Mouse (Mus musculus) urinary bladder, postnatal 25 days (tissue): ENCODE measurements at regions not wholly inside any gene's neighbourhood (a gene's known extent, or its start where the extent isn't known, plus 50 kb on each side); places are given as distances from the start of the nearest gene placed in this dataset.

Source experiments
- DNase-seq: peaks from one replicate; pipeline ENCODE4 v3.0.0; 2022; ENCODE audit warnings: low spot score

GRCm38 (mm10) chr11:109088488-109089252 lies 55.5 kb downstream of the E030025P04Rik start:
- DNase-seq, result no peak

DNA sequence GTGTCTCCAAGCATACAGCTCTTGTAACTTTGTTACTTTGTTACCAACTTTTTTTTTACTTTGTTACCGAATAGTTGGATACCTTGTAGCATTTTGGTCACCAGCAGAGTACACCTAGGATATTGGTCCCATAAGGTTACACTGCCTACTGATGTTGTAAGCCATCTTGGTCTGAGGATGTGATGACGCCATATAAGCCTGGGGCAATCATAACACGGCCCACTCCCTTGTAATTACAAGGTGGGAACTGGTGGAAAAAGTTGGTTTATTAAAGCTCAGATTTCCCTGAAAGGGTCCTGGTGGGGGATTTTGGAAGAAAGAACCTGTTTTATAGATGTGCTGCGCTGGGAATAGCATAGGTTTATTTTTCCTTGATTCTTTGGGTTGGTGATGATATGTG lies 62.2 kb downstream of the E030025P04Rik start:
- DNase-seq, result no peak

DNA sequence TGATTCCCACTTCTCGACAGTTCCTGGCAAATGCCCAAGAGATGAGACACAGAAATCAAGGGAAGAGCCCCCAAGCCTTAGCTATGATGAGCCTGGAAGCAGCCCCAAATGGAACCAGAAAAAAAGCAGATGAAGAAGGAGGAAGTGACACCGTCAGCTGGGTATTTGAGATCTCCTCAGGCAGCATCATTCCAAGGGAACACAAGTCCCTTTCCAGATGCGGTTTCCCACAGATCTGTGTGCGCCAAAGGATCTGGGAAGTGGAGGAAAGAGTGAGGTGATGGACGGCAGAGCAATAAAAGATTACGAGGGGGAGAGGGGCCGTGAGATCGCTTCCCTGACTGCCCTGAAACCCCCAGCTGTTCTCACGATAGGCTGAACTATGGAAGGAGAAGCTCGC lies 62.7 kb downstream of the E030025P04Rik start:
- DNase-seq, result no peak

DNA sequence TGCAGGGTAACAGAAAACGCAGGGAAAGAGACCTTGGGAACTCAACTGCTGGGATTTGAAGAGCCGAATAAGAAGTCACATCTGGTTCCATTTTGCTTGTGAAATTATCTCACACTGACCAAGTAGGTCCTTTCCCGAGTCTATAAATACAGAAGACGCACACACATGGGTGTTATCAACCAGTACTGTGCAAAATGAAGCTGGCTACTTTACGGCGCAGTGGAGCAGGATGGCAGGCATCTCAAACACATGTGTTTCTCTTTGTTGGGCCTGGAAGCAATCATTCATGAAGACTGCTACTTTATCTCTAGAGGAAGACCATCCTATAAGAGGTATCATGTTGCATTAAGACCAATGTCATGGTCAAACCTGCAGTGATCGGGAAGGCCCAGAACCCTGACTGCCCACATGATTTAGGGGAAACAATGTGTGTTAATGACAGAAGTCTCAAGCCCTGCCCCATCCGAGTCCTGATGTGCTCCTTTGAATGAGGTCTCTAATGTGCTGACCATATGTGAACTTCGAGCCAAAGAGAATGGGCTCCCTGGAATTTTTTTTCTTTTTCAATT lies 63.2 kb downstream of the E030025P04Rik start:
- DNase-seq, result no peak

- DNase-seq, result no peak
These were observed 64.7 kb downstream of the E030025P04Rik start for GRCm38 (mm10) chr11:109079466-109079865.

DNA sequence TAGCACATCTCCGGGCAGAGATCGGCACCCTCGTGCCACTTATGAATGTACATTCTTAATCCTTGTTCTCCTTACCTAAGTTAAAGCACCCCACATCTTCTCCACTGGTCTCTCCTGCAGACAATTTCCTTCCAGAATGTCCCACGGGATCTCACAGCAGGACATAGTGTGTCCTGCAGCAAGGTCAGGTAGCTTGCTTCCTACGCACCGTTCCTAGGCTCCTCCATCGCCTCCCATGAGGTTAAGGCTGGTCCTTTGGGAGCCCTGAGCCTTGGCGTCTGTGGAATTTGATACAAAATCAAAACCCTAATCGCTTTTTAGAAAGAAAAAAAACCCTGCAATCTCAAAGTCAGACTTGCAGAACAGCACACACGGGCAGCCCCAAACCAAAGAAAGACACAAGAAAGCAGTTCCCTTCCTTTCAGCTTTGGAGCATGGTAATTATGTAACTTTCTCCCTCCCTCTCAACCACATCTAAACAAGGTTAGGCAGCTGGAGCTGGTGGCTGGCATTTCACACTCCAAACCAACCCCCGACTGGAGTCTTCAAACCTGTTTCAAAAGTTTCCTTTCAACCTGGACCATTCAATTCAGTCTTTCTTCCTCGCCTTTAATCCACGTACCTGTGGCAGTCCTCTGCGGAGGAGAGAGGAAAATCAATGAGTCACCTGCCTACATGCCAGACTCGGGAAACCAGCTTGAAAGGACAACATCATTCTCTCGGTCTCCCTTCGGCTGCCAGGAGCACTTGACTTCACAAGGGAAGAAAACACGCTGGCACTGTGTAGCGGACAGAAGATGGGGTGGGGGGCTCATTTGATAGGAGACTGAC lies 67.4 kb downstream of the E030025P04Rik start:
- no peak for DNase-seq

DNA sequence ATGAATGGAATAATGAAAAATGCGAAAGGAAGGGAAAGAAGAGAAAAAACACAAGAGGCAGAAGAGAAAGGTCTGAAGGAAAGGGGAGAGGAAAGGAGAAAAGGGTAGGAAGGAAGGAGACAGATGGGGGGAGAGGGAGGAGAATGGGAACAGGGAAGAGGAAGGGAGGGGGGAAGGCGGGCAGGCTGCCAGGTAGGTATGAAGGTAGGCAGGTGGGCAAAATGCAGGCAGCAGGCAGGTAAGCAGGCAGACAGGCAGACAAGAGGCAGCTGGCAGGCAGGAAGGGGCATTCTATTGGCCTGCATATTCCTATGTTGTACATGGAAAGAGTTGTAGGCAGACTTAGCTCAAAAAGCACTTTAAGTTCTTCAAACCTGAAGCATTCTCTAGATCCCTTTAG lies 72.8 kb downstream of the E030025P04Rik start:
- no peak for DNase-seq

- DNase-seq, result no peak
These were observed 73.8 kb downstream of the E030025P04Rik start for GRCm38 (mm10) chr11:109070412-109070811.

- peak; percentile 11 for DNase-seq
These were observed 74.9 kb downstream of the E030025P04Rik start for GRCm38 (mm10) chr11:109069326-109069709.

GRCm38 (mm10) chr11:109068371-109069325 lies 75.5 kb downstream of the E030025P04Rik start:
- DNase-seq, result no peak

DNA sequence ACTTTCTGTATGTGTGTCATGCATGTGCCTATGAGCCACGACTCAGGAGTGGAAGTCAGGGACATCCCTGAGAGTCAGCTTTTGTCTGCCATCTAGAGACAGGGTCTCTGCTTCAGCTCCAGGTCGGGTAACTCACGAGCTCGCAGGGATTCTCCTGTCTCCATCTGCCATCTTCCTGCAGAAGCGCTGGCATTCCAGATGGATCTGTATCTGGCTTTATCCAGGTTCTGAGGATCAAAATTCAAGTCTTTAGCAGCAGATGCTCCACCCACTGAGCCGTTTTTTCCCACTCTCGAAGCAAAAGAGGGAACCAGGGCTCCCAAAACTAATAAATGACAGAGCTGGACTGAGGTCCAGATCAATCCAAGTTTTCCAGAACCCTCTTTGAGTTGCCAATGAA lies 76.4 kb downstream of the E030025P04Rik start:
- DNase-seq, result no peak

GRCm38 (mm10) chr11:109061971-109062370 lies 82.2 kb downstream of the E030025P04Rik start:
- DNase-seq, result no peak

GRCm38 (mm10) chr11:109060527-109060908 lies 83.7 kb downstream of the E030025P04Rik start:
- no peak for DNase-seq

DNA sequence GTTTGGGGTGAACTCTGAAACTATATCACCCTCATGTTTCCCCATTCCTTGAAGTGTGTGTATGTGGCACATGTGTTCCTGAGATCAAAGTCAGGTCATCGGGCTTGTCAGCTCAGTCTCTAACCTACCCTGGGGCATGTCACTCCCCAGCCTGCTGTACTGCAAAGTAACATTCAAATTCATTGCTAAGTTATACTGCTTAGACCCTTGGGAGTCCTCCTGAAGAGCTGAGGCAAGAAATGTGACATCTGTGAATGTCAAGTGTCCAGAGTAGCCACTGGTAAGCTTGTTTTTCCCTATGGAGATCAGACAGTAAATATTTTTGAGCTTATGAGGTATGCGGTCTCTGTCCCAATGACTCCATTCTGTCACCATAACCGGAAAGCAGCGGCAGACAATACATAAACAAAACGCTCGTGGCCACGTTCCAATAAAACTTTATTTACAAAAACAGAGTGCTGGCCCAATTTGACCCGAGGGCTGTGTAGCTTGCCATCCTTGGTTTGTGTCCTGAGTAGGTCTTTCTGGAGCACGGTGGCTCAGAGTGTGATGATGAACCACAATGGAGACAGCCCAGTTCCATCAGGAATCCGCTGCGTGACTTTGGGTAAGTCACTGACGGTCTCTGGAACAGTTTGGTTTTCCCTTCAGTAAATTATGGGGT lies 84.2 kb downstream of the E030025P04Rik start:
- DNase-seq, result no peak

DNA sequence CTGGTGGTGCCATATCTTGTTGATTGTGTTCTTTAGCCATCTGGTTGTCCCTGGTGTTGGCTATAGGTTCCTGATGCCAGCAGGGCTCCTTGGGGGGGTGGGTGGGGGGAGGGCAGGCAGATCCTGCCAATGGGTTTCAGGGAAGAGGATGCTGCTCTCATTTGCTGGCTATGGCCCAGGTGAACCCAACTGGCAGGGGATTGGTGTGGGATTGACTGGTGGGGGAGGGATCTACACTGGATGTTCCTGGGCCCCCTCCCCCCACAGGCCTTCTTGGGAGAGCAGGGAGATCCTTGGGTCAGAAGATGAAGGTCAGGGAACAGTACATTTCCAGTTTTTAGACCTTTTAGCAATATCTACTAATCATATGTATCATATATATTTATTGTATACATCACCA lies 86.1 kb downstream of the E030025P04Rik start:
- no peak for DNase-seq

GRCm38 (mm10) chr11:109048257-109049101 lies 95.7 kb downstream of the E030025P04Rik start:
- no peak for DNase-seq

GRCm38 (mm10) chr11:109047483-109048110 lies 96.6 kb downstream of the E030025P04Rik start:
- DNase-seq, result no peak

DNA sequence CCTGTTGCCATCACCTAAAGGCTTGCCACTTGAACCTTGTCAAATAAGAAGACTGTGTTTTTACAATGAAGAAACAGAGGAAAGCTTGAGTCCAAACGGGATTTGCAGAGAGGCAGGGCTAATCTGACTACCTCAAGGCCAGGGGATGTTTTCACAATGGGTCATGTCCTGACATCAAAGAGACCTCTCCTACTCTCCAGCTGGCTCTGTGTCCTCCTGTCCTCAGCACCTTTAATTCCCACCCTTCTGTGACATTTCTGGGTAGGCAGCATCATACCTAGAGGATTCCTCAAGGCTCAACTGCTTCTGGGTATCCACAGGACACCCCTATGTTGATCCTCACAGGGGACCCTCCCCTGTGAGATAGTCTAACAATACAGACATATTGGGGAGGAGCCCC lies 97.7 kb downstream of the E030025P04Rik start:
- DNase-seq, result no peak

DNA sequence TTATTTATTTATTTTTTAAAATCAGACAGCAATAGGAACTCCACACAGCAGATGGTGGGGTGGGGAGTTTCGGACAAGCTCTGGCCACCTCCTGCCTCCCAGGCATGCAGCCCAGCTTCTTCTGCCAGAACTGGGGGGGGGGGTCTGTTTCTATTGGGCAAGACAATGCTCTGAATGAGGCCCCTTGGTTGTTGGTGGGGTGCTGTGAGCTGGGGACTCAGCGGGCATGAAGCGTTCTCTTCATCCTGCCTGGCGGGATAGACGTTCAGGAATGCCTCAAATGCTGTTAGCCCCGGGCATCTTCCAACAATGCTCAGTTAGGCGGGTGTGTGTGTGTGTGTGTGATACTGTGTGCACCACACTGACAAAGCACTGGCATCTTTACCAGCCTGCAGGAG lies 103.7 kb downstream of the E030025P04Rik start:
- no peak for DNase-seq
